Mouse (Mus musculus) T-helper 2 cell (primary cell): ENCODE results near the gene Tomm34.

ENCODE experiments used
- in situ Hi-C: fragments of 300-600 bp; cut with MboI, MseI; formaldehyde crosslinking; loops from one replicate; pipeline ENCODE4 v1.15.1; 2025; ENCODE audit warnings: high pct_unique_total_duplicates

The Tomm34 gene

GRCm38 (mm10) chr2:164018910-164019309, 52.1 kb downstream of the Tomm34 start:
- in situ Hi-C loops: no loop called here

- in situ Hi-C loops: no loop called here
These were observed 55.7 kb downstream of the Tomm34 start for GRCm38 (mm10) chr2:164015304-164015703.

- in situ Hi-C loops: no loop called here
These were observed 60.0 kb downstream of the Tomm34 start for GRCm38 (mm10) chr2:164010944-164011343.

DNA sequence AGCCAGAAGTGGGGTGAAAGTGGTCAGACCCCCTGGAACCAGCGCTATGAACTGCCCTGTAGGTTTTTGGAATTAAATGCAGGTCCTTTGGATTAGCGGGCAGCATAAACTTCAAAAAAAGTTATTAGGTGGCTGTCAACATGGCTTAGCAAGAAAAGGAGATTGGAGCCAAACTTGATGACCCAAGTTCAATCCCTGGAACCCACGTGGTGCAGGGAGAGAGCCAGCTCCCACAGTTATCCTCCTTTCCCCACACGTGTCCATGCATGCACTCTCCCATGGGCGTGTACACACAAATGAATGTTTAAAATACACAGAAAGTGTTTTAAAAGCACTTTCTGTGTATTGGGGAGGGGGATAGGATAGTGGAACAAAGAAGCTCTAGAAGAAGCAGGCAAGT, 60.5 kb downstream of the Tomm34 start:
- in situ Hi-C loops: no loop called here

GRCm38 (mm10) chr2:164009227-164009626, 61.7 kb downstream of the Tomm34 start:
- in situ Hi-C loops: no loop called here

GRCm38 (mm10) chr2:164007987-164008545, 62.9 kb downstream of the Tomm34 start:
- in situ Hi-C loops: no loop called here

- in situ Hi-C loops: no loop called here
These were observed 63.4 kb downstream of the Tomm34 start for GRCm38 (mm10) chr2:164007547-164007946.

- in situ Hi-C loops: no loop called here
These were observed 64.0 kb downstream of the Tomm34 start for GRCm38 (mm10) chr2:164006932-164007331.

DNA sequence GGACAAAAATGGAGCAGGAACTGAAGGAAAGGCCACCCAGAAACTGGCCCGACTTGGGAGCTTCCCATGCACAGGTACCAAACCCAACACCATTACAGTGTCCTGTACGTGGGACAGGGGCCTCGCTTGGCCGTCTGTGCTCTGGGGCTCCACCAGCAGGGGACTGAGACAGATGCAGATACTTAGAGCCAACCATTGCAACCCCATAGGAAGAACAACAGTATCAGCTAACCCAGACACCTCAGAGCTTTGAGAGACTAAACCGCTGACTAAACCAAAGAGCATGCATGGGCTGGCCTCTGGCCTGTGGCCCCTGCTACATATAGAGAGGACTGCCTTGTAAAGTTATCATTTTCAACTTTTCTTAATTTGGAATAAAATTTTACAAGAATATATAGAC, 66.5 kb downstream of the Tomm34 start:
- in situ Hi-C loops: loop anchor here (5.0 kb wide), 1 partner anchor 58 kb away; no protein-coding TSS in a partner anchor
